Mouse (Mus musculus): ENCODE measurements around the gene 0610010K14Rik. TPM values are rescaled to one million over a fixed set of nuclear protein-coding genes. Genes with fewer than 3 reads are reported as not detected.

0610010K14Rik gene
- polyA plus RNA-seq (2021; fragmentation: Nextera tagmentation), result 64.6 and 93.6 TPM in 2 replicates
- long read RNA-seq, experiment 1, transcript 0610010K14Rik-208 (6 exons, 880 nt), result major isoform, 6 of 24 reads
- long read RNA-seq, experiment 1, partial matches to known transcripts, result 3 of 24 reads
- long read RNA-seq, experiment 1, other reads (novel, unspliced or antisense), result 7 of 24 reads
- long read RNA-seq, experiment 2, transcript 0610010K14Rik-206 (6 exons, 576 nt), result major isoform, 7 of 49 reads
- long read RNA-seq, experiment 2, transcript 0610010K14Rik-209 (4 exons, 667 nt), result minor isoform, 6 of 49 reads
- long read RNA-seq, experiment 2, transcript 0610010K14Rik-208 (6 exons, 880 nt), result minor isoform, 5 of 49 reads
- long read RNA-seq, experiment 2, transcript 0610010K14Rik-202 (5 exons, 779 nt), result major isoform, 7 of 49 reads
- long read RNA-seq, experiment 2, partial matches to known transcripts, result 8 of 49 reads
- long read RNA-seq, experiment 2, other reads (novel, unspliced or antisense), result 6 of 49 reads

DNA sequence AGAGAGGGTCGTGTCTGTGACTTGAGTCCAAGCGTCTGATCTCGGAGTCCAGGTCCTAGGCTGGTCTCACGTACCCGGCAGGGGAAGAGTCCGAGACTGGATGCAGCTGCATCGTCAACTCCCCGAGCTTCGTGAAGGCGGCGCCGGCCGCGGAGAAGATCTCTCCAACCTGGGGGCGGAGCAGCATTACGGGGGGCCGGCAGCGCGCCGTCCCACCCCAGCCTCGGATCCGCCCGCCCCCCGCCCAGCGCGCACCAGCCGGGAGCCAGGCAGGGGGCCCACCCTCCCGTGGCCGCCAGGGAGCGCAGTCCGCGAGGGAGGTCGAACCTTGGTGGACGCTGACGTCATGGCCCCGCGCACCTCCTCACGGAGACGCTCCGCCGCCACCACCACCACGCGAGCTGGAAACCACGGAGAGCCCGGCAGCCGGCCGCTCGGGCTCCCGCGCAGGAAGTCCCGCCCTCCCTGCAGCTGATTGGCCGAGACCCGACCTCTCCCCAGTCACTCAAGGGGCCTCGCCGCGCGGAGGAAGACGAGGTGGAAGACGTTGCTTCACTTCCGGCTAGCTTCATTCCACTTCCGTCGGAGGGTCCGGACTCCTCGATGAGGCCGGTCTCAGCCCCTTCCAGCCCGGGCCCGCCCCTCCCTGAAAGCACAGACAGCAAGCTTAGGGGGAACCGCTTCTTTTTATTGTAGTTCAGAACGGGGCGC lies at the start of gene 0610010K14Rik:
TSS of gene 0610010K14Rik (minus strand) at position 458 of the 711 bp plus-strand sequence.

DNA sequence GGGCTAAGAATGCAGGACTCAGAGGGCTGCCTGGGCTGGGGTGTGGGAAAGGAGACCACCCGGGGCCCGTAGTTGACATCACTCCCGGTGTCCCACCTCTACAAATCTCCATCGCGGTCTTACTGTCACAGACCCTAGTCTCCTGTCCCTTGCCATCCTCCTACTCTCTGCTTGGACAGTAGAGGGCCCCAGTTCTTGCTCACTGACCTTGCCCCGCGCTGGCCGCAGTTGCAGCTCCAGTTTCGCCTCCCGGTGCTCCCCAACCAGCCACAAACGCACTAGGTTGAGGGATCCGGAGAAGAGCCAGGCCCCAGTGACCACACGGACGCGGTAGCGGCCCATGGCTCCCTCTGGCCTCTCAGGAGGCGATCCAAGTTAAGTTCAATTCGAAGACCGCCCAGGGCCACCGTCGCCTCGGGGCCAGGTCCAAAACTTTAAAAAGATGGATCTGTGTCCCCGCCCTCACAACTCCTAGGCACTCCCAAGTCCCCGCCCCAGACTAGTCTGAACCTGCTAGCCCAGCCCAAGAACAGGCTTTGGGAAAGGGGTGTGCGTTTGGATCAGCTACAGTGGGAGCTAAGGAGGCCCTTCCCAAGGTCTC lies 17.3 kb upstream of the 0610010K14Rik start, which contains the start of gene Alox12:
TSS of gene Alox12 (minus strand) at position 423 of the 601 bp plus-strand sequence.

DNA sequence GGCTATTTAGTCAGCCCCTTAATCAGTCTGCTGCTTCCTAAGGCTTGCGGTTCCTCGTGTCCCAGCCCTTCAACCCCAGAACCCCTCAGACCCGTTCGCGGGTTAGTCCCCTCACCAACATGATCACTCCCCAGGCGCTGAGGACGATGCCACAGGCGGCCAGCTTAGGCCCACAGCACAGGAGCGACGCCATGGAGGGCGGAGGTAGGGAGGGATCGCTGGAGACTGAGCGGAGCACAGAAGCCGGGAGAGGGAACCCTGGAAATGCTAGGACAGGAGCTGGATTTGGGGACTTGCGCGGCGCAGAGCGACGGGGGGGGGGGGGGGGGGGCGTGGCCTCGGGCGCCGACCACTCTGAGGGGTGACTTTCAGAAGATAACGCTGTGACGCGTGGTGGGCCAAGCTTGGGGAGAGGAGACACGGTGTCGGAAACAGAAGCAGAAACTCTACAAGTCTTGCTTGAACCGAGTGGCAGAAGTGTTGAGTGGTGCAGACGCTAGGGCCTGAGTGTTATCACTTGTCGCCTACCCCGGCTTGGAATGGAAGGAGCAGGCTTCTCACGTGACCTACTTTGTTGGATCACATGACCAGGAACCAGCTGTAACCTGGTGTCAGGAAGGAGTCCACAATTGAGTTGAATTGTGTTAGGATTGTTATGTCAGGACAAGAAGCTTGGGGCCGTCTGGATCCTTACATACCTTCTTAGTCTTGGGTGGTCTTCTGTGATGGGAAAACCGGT lies 2.0 kb upstream of the 0610010K14Rik start, which contains the start of the genes Gm21988 and Rnasek:
TSS of gene Gm21988 (minus strand) at position 290 of the 739 bp plus-strand sequence.
TSS of gene Rnasek (minus strand) at position 302 of the 739 bp plus-strand sequence.

DNA sequence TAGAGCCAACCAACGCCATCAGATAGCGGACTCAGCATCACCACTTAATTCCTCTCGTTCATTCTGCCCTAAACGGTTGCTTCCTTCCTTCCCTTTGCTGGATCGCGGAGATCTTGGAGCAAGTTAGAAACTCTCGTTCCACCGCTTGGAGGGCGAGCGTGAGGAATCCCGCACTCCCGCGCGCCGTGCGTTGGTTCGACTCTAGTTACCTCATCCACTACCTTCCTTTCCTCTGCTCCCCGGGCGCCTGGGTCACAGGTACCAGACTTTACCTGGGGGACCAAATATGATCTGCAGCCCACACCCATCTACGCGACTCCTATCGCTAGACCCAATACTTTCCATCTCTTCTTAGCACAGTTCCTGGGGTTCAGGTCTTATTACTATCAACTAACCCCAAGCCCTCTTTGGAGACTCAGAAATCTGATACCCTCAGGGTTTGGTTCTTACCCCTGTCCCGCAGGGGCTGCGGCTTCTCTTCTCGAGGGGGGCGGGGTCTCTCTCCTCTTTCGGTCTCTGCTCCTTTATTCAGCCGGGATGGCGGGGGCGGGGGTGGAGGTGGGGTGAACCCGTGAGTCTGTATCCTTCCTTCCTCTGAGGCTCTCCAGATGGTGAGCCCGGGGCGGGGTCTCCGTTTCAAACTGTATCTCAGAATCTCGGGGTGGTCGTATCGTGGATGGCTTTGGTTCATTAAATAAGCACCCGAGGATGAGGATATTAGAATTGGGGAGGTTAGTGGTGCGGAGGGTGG lies 8.3 kb downstream of the 0610010K14Rik start, which contains the start of gene Bcl6b:
TSS of gene Bcl6b (minus strand) at position 539 of the 751 bp plus-strand sequence.

DNA sequence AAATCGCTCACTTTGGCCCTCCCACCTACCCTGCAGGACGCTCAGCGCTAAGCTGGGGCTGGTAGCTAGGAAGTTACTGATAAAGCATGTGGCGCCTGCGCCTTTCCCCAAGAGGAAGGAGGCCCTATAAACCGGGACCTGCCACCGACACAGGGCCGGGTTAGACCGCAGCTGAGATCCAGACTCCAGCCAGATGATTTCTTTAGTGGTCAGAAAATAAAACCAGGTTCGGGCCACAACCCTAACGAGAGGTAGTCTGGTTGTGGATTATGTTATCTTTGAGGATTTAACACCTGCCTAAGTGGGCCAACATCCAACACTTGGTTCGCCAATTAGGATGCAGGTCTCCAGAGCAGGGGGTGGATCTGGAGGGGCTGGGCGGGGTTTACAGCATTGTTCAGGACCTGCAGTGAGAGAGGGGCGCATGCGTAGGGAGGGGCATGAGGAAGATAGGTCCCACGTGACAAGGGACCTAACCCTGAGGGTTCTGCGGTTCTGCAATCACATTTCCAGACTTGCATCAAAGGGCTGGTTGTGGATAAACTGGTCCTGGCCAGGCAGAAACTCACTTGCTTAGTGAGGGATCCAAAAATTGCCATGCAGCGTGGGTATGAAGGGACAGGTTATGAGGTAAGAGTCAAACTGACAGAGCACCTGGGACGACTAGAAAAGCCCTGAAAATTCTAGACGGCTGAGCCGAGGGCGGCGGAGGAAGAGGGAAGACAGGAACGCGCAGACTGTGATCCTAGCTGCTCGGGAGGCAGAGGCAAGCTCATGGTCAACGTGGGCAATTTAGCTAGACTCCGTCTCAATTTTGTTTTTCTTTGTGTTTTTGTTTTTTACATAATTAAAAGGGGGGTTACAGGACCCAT lies 16.7 kb downstream of the 0610010K14Rik start, which contains the start of gene Slc16a13:
TSS of gene Slc16a13 (minus strand) at position 334 of the 872 bp plus-strand sequence.

DNA sequence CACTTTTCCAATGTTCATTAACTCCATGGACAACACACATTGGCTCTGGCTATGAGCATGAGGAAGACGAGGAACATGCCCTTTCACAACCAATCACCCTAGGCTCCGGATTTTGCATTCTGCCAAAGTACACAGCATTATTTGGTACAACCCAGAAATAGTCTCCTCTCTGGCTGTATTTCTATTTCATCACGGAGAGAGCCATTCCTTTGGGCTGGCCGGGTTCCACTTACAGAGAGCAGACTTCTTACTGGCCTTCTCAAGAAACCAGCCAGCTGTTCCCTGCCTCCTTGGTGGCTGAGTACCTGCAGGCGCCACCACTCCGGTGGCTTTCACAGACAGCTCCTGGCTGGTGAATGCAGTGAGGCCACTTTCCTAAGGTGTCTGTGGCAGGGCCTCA lies 25.3 kb downstream of the 0610010K14Rik start, which contains the start of gene Slc16a11:
TSS of gene Slc16a11 (plus strand) at position 330 of the 400 bp plus-strand sequence.

Other genes with a start within 250 kb of the 0610010K14Rik start
- gene Gabarap, start 246.8 kb downstream of the 0610010K14Rik start, polyA plus RNA-seq (2021; fragmentation: Nextera tagmentation), result 291 and 457 TPM in 2 replicates
- 9.2 and 18.6 TPM in 2 replicates for gene Phf23, start 242.1 kb downstream of the 0610010K14Rik start, polyA plus RNA-seq (2021; fragmentation: Nextera tagmentation)
- gene Dvl2, start 237.3 kb downstream of the 0610010K14Rik start, polyA plus RNA-seq (2021; fragmentation: Nextera tagmentation), result 1.6 and 4.0 TPM in 2 replicates
- 40.5 and 55.2 TPM in 2 replicates for gene Acadvl, start 222.5 kb downstream of the 0610010K14Rik start, polyA plus RNA-seq (2021; fragmentation: Nextera tagmentation)
- 50.8 and 69.9 TPM in 2 replicates for gene Dlg4, start 221.0 kb downstream of the 0610010K14Rik start, polyA plus RNA-seq (2021; fragmentation: Nextera tagmentation)
- 3.1 and 3.3 TPM in 2 replicates for gene Asgr1, start 183.8 kb downstream of the 0610010K14Rik start, polyA plus RNA-seq (2021; fragmentation: Nextera tagmentation)
- gene Asgr2, start 145.3 kb downstream of the 0610010K14Rik start, polyA plus RNA-seq (2021; fragmentation: Nextera tagmentation), result not detected in 2 replicates
- gene Mgl2, start 107.6 kb downstream of the 0610010K14Rik start, polyA plus RNA-seq (2021; fragmentation: Nextera tagmentation), result 0.83 and 1.4 TPM in 2 replicates
- gene Clec10a, start 81.7 kb downstream of the 0610010K14Rik start, polyA plus RNA-seq (2021; fragmentation: Nextera tagmentation), result 1.9 and 2.1 TPM in 2 replicates
- 5.1 and 9.8 TPM in 2 replicates for gene Slc16a11, start 25.2 kb downstream of the 0610010K14Rik start, polyA plus RNA-seq (2021; fragmentation: Nextera tagmentation)
- 1.9 and 2.8 TPM in 2 replicates for gene Slc16a13, start 16.9 kb downstream of the 0610010K14Rik start, polyA plus RNA-seq (2021; fragmentation: Nextera tagmentation)
- 0.37 and 0.53 TPM in 2 replicates for gene Bcl6b, start 8.1 kb downstream of the 0610010K14Rik start, polyA plus RNA-seq (2021; fragmentation: Nextera tagmentation)
- gene Gm21988, start 1.9 kb upstream of the 0610010K14Rik start, polyA plus RNA-seq (2021; fragmentation: Nextera tagmentation), result 13.1 and 15.1 TPM in 2 replicates
- gene Rnasek, start 1.9 kb upstream of the 0610010K14Rik start, polyA plus RNA-seq (2021; fragmentation: Nextera tagmentation), result 793 and 899 TPM in 2 replicates
- 0.22 and 0.38 TPM in 2 replicates for gene Alox12, start 17.4 kb upstream of the 0610010K14Rik start, polyA plus RNA-seq (2021; fragmentation: Nextera tagmentation)
- 0.14 and 0.26 TPM in 2 replicates for gene Alox12e, start 84.7 kb upstream of the 0610010K14Rik start, polyA plus RNA-seq (2021; fragmentation: Nextera tagmentation)
- gene Alox15, start 114.1 kb upstream of the 0610010K14Rik start, polyA plus RNA-seq (2021; fragmentation: Nextera tagmentation), result not detected in 2 replicates
- 4.6 and 12.1 TPM in 2 replicates for gene Pelp1, start 172.1 kb upstream of the 0610010K14Rik start, polyA plus RNA-seq (2021; fragmentation: Nextera tagmentation)
- gene Arrb2, start 194.7 kb upstream of the 0610010K14Rik start, polyA plus RNA-seq (2021; fragmentation: Nextera tagmentation), result 4.4 and 10.5 TPM in 2 replicates
- gene Med11, start 214.0 kb upstream of the 0610010K14Rik start, polyA plus RNA-seq (2021; fragmentation: Nextera tagmentation), result 17.4 and 19.0 TPM in 2 replicates
- 0.15 TPM in 1 of 2 replicates, not detected in the other for gene Zmynd15, start 221.5 kb upstream of the 0610010K14Rik start, polyA plus RNA-seq (2021; fragmentation: Nextera tagmentation)
- gene Cxcl16, start 222.1 kb upstream of the 0610010K14Rik start, polyA plus RNA-seq (2021; fragmentation: Nextera tagmentation), result 2.2 and 3.3 TPM in 2 replicates

Measured in left cerebral cortex, adult 6 months (tissue).